Mouse (Mus musculus) neural tube, embryonic 14.5 days (tissue): ENCODE results near the gene Rasl2-9. TPM values are rescaled to one million over a fixed set of nuclear protein-coding genes. Genes with fewer than 3 reads are reported as not detected.

Source experiments
- ATAC-seq: fragments of 200-750 bp; cut with Nextera tagmentation; 2 replicates; pipeline ENCODE4 v1.8.0; 2017; ENCODE audit warnings: low read depth, mild to moderate bottlenecking, moderate TSS enrichment, moderate library complexity
- H3K27ac ChIP-seq: fragments of 300-500 bp; sonication (generic); 2 replicates; pipeline ENCODE4 v1.5.1; 2014; ENCODE audit warnings: low read depth, mild to moderate bottlenecking, control low read depth, low read length, moderate library complexity, mixed read lengths
- H3K27me3 ChIP-seq: fragments of 300-500 bp; sonication (generic); 2 replicates; pipeline ENCODE4 v1.6.1; 2014; ENCODE audit warnings: low read length; ENCODE audit not compliant: control insufficient read depth, insufficient read depth
- H3K36me3 ChIP-seq: fragments of 300-500 bp; sonication (generic); 2 replicates; pipeline ENCODE4 v1.6.1; 2014; ENCODE audit warnings: low read length, mixed read lengths; ENCODE audit not compliant: control insufficient read depth, insufficient read depth
- H3K4me1 ChIP-seq: fragments of 300-500 bp; sonication (generic); 2 replicates; pipeline ENCODE4 v1.6.1; 2014; ENCODE audit warnings: low read length; ENCODE audit not compliant: control insufficient read depth, insufficient read depth
- H3K4me2 ChIP-seq: fragments of 300-500 bp; sonication (generic); 2 replicates; pipeline ENCODE4 v1.6.1; 2014; ENCODE audit warnings: mild to moderate bottlenecking, low read depth, low read length, control low read depth
- H3K4me3 ChIP-seq: fragments of 300-500 bp; sonication (generic); 2 replicates; pipeline ENCODE4 v1.5.1; 2014; ENCODE audit warnings: low read depth, low read length, control low read depth, mixed read lengths
- H3K9ac ChIP-seq: fragments of 300-500 bp; sonication (generic); replicated peaks from 2 replicates; pipeline ENCODE4 v1.6.1; 2014; ENCODE audit warnings: low read depth, mild to moderate bottlenecking, control low read depth, low read length, mixed read lengths
- H3K9me3 ChIP-seq: fragments of 300-500 bp; sonication (generic); 2 replicates; pipeline ENCODE4 v1.6.1; 2016; ENCODE audit warnings: low read length; ENCODE audit not compliant: control insufficient read depth
- WGBS: fragments of 180-500 bp; shearing (Covaris S2); extraction: QIAGEN DNeasy Blood & Tissue Kit; methylation state at CpG from one replicate; pipeline ENCODE4 v1.1.7; 2014; 5-methylcytosine and 5-hydroxymethylcytosine counted together
- polyA plus RNA-seq: library from polyadenylated mRNA; unstranded; fragments of >200 nt; fragmentation: Nextera tagmentation; extraction: Ambion mirVana; gene quantifications from 2 replicates; pipeline ENCODE4 v1.2.1, GENCODE M21; 2014

Gene Rasl2-9
- polyA plus RNA-seq, 1 experiment from 2014 or later, result 1.2 TPM

- Histone ChIP-seq H3K4me2 (no peak overlapping the region), H3K9ac (no peak overlapping the region), H3K27me3 (no peaks in the 10 kb centered on the region), H3K4me1 (no peaks in the 10 kb centered on the region), H3K9me3 (no peaks in the 10 kb centered on the region), H3K36me3 (peaks cover 32% of the 10 kb centered on the region), H3K4me3 (no peak overlapping the region), H3K27ac (no peak overlapping the region)
- ATAC-seq, result no peak
- 94% methylated on average over 3 of the region's 3 CpGs for WGBS
Observed at GRCm38 (mm10) chr7:5099796-5100195, 26.0 kb downstream of the Rasl2-9 start.

GRCm38 (mm10) chr7:5098769-5099168 lies 27.0 kb downstream of the Rasl2-9 start:
- H3K9ac ChIP-seq, result no peak overlapping the region
- H3K36me3 ChIP-seq, result peaks cover 37% of the 10 kb centered on the region
- H3K9me3 ChIP-seq, result no peaks in the 10 kb centered on the region
- no peak overlapping the region for H3K4me2 ChIP-seq
- H3K27me3 ChIP-seq, result no peaks in the 10 kb centered on the region
- WGBS, result 94% methylated on average over 5 of the region's 5 CpGs
- no peak for ATAC-seq
- no peak overlapping the region for H3K4me3 ChIP-seq
- no peaks in the 10 kb centered on the region for H3K4me1 ChIP-seq
- H3K27ac ChIP-seq, result no peak overlapping the region

GRCm38 (mm10) chr7:5092831-5093510 lies 32.8 kb downstream of the Rasl2-9 start:
- 89% methylated on average over 21 of the region's 21 CpGs for WGBS
- Histone ChIP-seq H3K27me3 (no peaks in the 10 kb centered on the region), H3K36me3 (peaks cover 43% of the 10 kb centered on the region)

GRCm38 (mm10) chr7:5092381-5092780 lies 33.4 kb downstream of the Rasl2-9 start:
- H3K36me3 ChIP-seq, result peaks cover 38% of the 10 kb centered on the region
- no peaks in the 10 kb centered on the region for H3K27me3 ChIP-seq
- no peak overlapping the region for H3K4me2 ChIP-seq
- 90% methylated on average over 5 of the region's 6 CpGs for WGBS
- H3K9me3 ChIP-seq, result no peaks in the 10 kb centered on the region
- no peak overlapping the region for H3K9ac ChIP-seq
- no peak for ATAC-seq
- H3K4me1 ChIP-seq, result no peaks in the 10 kb centered on the region
- H3K27ac ChIP-seq, result no peak overlapping the region
- no peak overlapping the region for H3K4me3 ChIP-seq

More at GRCm38 (mm10) chr7:5092831-5093510, 32.8 kb downstream of the Rasl2-9 start:
- no peak overlapping the region for H3K4me3 ChIP-seq
- no peaks in the 10 kb centered on the region for H3K4me1 ChIP-seq
- H3K27ac ChIP-seq, result no peak overlapping the region
- no peak overlapping the region for H3K9ac ChIP-seq
- H3K9me3 ChIP-seq, result no peaks in the 10 kb centered on the region
- H3K4me2 ChIP-seq, result no peak overlapping the region
- no peak for ATAC-seq

- Histone ChIP-seq H3K4me2 (no peak overlapping the region), H3K27ac (no peak overlapping the region), H3K9ac (no peak overlapping the region), H3K36me3 (peaks cover 29% of the 10 kb centered on the region), H3K27me3 (no peaks in the 10 kb centered on the region), H3K4me1 (no peaks in the 10 kb centered on the region), H3K4me3 (no peak overlapping the region), H3K9me3 (no peaks in the 10 kb centered on the region)
- no peak for ATAC-seq
- WGBS, result 86% methylated on average over 15 of the region's 15 CpGs
Observed at GRCm38 (mm10) chr7:5091008-5091728, 34.6 kb downstream of the Rasl2-9 start.

GRCm38 (mm10) chr7:5089853-5090252 lies 35.9 kb downstream of the Rasl2-9 start:
- no peaks in the 10 kb centered on the region for H3K27me3 ChIP-seq
- no peak for ATAC-seq
- no peaks in the 10 kb centered on the region for H3K9me3 ChIP-seq
- H3K36me3 ChIP-seq, result peaks cover 20% of the 10 kb centered on the region
- H3K4me1 ChIP-seq, result no peaks in the 10 kb centered on the region
- no peak overlapping the region for H3K9ac ChIP-seq
- no peak overlapping the region for H3K27ac ChIP-seq
- H3K4me3 ChIP-seq, result no peak overlapping the region
- H3K4me2 ChIP-seq, result no peak overlapping the region
- WGBS, result 94% methylated on average over 15 of the region's 15 CpGs

GRCm38 (mm10) chr7:5087886-5088285 lies 37.9 kb downstream of the Rasl2-9 start:
- Histone ChIP-seq H3K36me3 (peaks cover 11% of the 10 kb centered on the region; the same call in 1 of the 2 replicates), H3K4me2 (no peak overlapping the region), H3K4me3 (no peak overlapping the region), H3K27me3 (no peaks in the 10 kb centered on the region), H3K27ac (no peak overlapping the region), H3K9ac (no peak overlapping the region), H3K4me1 (no peaks in the 10 kb centered on the region), H3K9me3 (no peaks in the 10 kb centered on the region)
- WGBS, result 84% methylated on average over 4 of the region's 4 CpGs
- no peak for ATAC-seq

GRCm38 (mm10) chr7:5086921-5087440 lies 38.8 kb downstream of the Rasl2-9 start:
- WGBS, result 64% methylated on average over 5 of the region's 5 CpGs
- no peaks in the 10 kb centered on the region for H3K9me3 ChIP-seq
- no peaks in the 10 kb centered on the region for H3K27me3 ChIP-seq
- H3K4me3 ChIP-seq, result no peak overlapping the region
- no peak for ATAC-seq
- no peak overlapping the region for H3K9ac ChIP-seq
- H3K36me3 ChIP-seq, result peaks cover 11% of the 10 kb centered on the region; the same call in 1 of the 2 replicates
- no peak overlapping the region for H3K27ac ChIP-seq
- no peak overlapping the region for H3K4me2 ChIP-seq
- 0 out of 2 replicates have a peak, but pooled peaks cover 4% of the 10 kb centered on the region for H3K4me1 ChIP-seq

- WGBS, result 92% methylated on average over 1 of the region's 1 CpGs
- Histone ChIP-seq H3K36me3 (0 out of 2 replicates have a peak, but pooled peaks cover 7% of the 10 kb centered on the region), H3K4me1 (peaks cover 12% of the 10 kb centered on the region; the same call in 1 of the 2 replicates), H3K27ac (no peak overlapping the region), H3K9me3 (no peaks in the 10 kb centered on the region), H3K9ac (no peak overlapping the region), H3K4me3 (no peak overlapping the region), H3K27me3 (no peaks in the 10 kb centered on the region), H3K4me2 (no peak overlapping the region)
- ATAC-seq, result no peak
Observed at GRCm38 (mm10) chr7:5085512-5085911, 40.2 kb downstream of the Rasl2-9 start.
